Mouse (Mus musculus) heart, postnatal 14 days (tissue): ENCODE data around the gene Pip4p1. TPM values are rescaled to one million over a fixed set of nuclear protein-coding genes. Genes with fewer than 3 reads are reported as not detected.
"Not testable (repeated sequence)": the region's sequence is repeated elsewhere in the genome, so short reads cannot be mapped to it uniquely, and the experiment has no call there.

Source experiments
- DNase-seq, 2 experiments: peaks; one replicate each; pipeline ENCODE4 v3.0.0; 2021 to 2022
- intact Hi-C: fragments of 180-260 bp; cut with DNase I; formaldehyde crosslinking; loops from one replicate; pipeline ENCODE4 v1.15.1; 2025
- long read RNA-seq, 2 experiments: library from polyadenylated mRNA; stranded (forward); transcript quantifications; one replicate each; pipeline ENCODE4 v2.0.0; 2021
- total RNA-seq, 2 experiments: library from RNA; stranded (reverse); gene quantifications; 2 replicates each; pipeline ENCODE4 v1.2.3; 2021

The Pip4p1 gene
- 10 to 100 TPM; 19.2 to 21.8 TPM for total RNA-seq
- long read RNA-seq, experiment 1, transcript Pip4p1-205 (7 exons, 2,755 nt) = major isoform, 8 of 12 reads
- long read RNA-seq, experiment 1, partial matches to known transcripts = 1 of 12 reads
- long read RNA-seq, experiment 1, other reads (novel, unspliced or antisense) = 1 of 12 reads
- long read RNA-seq, experiment 2, transcript Pip4p1-205 (7 exons, 2,755 nt) = major isoform, 5 of 8 reads
- long read RNA-seq, experiment 2, partial matches to known transcripts = 0 of 8 reads
- long read RNA-seq, experiment 2, other reads (novel, unspliced or antisense) = 0 of 8 reads

GRCm38 (mm10) chr14:50930754-50931492, at the start of gene Pip4p1, which contains the start of gene Pnp:
Gene Pip4p1 (minus strand): TSS chr14:50930856.
Gene Pnp (plus strand): TSS chr14:50931082.
- intact Hi-C loops = no loop called here
- DNase-seq = peak; percentile 99

GRCm38 (mm10) chr14:50979631-50980030, 49.0 kb upstream of the Pip4p1 start:
- no peak for DNase-seq

GRCm38 (mm10) chr14:50978451-50978850, 47.8 kb upstream of the Pip4p1 start:
- DNase-seq, intact Hi-C loops: not testable (repeated sequence)

More at GRCm38 (mm10) chr14:50979631-50980030, 49.0 kb upstream of the Pip4p1 start:
- intact Hi-C loops = no loop called here

DNA sequence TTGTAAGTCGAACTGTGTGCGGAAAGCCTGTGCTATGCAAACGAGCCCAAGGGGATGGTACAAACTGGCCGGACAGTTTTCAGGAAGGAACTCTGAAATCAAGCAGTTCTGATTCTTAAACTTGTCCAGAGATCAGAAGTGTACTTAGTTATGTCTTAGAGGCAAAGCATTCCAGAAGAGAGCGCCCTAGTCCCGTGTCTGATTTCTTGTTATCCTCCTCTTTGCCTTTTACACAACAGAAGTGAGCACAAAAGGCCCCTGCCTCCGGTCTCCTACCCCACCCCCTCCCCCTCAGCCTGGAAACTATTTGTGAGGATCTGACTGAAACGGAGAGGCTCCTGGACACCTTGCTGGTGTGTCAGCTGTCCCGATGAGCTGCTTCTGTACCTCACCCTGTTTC, 46.0 kb upstream of the Pip4p1 start:
- DNase-seq = no peak

GRCm38 (mm10) chr14:50975001-50975400, 44.3 kb upstream of the Pip4p1 start:
- intact Hi-C loops = no loop called here
- no peak for DNase-seq

More for the DNA sequence above, 46.0 kb upstream of the Pip4p1 start:
- intact Hi-C loops = loop anchor here (1.0 to 2.0 kb wide), 2 partner anchors 46 to 88 kb away; no protein-coding TSS in a partner anchor

GRCm38 (mm10) chr14:50973700-50974099, 43.0 kb upstream of the Pip4p1 start:
- intact Hi-C loops = no loop called here
- no peak for DNase-seq

GRCm38 (mm10) chr14:50973054-50973453, 42.4 kb upstream of the Pip4p1 start:
- intact Hi-C loops, DNase-seq: not testable (repeated sequence)

- intact Hi-C loops = no loop called here
- no peak for DNase-seq
These were observed 40.2 kb upstream of the Pip4p1 start for GRCm38 (mm10) chr14:50970822-50971221.

DNA sequence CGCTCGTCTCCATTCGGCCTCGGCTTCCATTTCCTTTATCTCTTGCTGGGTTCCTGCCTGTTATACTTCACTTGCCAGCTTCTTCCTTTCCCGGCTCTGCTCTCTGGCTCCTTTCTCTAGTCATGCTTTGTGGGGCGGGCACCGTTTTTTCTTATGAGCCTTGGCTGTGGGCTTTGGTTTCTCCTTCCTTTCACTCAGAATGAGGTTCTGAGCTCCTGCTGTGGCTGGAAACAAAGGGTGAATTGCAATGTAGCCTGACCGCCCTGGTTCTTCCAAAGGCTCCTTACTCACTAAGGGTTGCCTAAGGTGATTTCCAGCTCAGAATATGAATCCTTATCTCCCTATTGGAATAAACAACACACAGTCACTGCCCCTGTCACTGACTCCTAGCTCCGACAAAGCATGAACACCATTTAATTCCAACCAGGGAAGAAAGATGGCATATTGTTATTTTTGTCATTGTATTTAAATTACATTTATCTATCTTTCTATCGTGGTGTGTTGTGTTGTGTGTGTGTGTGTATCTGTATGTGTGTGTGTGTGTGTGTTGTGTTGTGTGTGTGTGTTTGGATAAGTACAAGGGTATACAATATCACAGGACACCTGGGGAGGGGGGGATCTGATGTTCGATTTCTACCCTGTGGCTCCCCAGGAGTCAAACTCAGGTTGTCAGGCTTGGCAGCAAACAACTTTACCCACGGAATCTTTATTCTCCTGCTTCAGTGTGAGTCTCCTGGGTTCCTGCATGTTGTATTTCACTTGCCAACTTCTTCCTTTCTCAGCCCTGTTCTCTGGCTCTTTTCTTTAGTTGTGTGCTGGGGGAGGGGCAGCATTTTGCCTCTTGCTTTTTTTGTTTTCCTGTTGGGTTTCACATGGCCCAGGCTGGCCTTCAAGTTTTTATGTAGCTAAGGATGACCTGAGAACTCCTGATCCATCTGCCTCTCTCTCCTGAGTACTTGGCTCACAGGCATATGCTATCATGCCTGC, 39.2 kb upstream of the Pip4p1 start:
- peak in 1 of 2 experiments; percentile 37 for DNase-seq
- intact Hi-C loops = no loop called here

- intact Hi-C loops = no loop called here
- no peak for DNase-seq
These were observed 38.4 kb upstream of the Pip4p1 start for GRCm38 (mm10) chr14:50969041-50969440.

DNA sequence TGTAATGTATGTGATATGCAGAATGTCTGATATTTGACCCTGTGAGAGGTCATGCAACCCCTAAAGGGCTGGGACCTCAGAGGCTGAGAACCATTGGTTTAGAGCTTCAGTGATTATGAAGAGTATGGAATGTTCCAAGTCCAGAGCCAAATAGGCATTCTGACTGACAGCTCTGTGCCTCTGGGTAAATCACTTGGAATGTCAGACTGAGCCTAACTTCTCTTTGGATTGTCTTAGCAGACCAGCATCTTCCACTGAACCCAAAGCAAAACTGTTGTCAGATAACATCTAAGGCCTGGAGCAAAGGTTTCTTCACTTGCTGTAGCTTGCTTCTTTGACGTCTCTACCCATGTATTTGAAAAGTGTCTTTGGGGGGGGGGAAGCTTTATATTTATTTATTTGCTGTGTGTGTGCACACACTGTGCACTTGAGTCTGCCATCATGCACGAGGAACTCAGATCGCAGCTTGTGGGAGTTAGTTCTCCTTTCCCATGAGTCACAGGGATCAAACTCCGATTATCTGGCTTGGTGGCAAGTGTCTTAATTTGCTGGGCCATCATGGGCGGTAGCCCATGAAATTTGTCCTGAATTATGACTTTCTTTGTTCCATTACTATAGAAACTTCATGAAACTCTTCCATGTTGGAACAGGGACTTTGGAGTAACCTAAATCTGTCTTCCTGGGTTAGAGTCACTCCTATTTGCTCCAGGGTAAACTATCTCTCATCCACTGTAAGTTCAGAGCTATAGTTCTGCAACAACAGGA, 37.7 kb upstream of the Pip4p1 start:
- intact Hi-C loops = no loop called here

DNA sequence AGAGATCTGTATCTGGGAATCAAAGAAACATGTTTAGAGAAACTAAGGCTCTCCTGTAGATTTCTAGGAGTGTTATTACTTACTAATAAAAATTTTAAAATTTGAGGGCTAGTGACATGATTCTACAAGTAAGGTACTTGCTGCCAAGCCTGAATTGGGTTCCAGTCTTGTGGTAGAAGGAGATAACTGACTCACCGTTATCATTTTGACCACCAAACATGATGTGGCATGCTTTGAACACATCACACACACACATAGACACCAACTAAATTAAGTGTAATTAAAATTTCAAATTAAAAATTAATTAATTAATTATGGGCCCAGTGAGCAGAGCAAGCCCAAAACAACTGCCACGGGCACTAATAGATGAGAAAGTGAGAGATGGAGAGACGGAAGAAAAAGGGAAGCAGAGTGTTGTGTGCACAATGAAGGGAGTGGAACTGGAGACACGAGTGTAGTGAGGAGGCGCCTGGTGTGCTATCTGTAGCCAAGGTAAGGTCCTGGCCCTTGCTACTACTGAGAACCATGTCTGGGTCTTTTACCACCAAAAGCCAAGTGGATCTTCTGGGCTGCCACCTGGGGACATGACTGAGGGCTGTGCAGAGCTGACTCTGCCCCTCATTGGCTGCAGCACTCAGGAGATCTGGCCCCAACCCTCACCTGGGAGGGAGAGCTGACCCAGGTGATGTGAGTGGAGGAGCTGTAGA, 27.8 kb upstream of the Pip4p1 start:
- intact Hi-C loops, DNase-seq: not testable (repeated sequence)

More for the DNA sequence above, 37.7 kb upstream of the Pip4p1 start:
- DNase-seq = no peak

- DNase-seq, intact Hi-C loops: not testable (repeated sequence)
These were observed 26.5 kb upstream of the Pip4p1 start for GRCm38 (mm10) chr14:50957146-50957545.

GRCm38 (mm10) chr14:50956724-50957123, 26.1 kb upstream of the Pip4p1 start:
- intact Hi-C loops, DNase-seq: not testable (repeated sequence)

GRCm38 (mm10) chr14:50955942-50956508, 25.4 kb upstream of the Pip4p1 start, which contains the start of gene Pnp2:
Gene Pnp2 (plus strand): TSS chr14:50955992.
- intact Hi-C loops = not testable (repeated sequence)
- DNase-seq = peak; percentile 45 to 62

- DNase-seq = no peak
These were observed 24.8 kb upstream of the Pip4p1 start for GRCm38 (mm10) chr14:50955487-50955886.

GRCm38 (mm10) chr14:50945526-50945925, 14.9 kb upstream of the Pip4p1 start:
- not testable (repeated sequence) for DNase-seq
- intact Hi-C loops = loop anchor here (2.0 kb wide), 1 partner anchor 15 kb away; no protein-coding TSS in a partner anchor

More at GRCm38 (mm10) chr14:50955487-50955886, 24.8 kb upstream of the Pip4p1 start:
- intact Hi-C loops = no loop called here

DNA sequence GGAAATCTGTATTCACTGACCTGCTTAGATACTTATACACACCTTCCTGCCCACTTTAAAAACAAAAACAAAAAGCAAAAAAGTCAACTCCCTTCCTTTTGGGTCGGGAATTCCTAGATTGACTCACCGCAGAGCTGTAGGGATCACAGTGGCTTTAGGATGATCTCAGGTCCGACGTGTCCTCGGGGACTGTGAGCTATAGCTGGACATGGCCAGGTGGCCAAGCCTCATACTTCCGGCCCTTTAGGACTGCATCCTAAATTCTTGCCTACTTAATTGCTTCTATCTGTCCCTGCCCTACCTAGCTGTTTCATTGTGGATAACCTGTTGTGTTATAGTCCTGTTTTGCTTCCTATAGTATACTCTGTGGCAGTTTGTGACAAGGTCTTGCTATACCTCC, 14.4 kb upstream of the Pip4p1 start:
- intact Hi-C loops = loop anchor here (2.0 kb wide), 1 partner anchor 16 kb away; no protein-coding TSS in a partner anchor
- not testable (repeated sequence) for DNase-seq
